In genomic region chr12:108251825-108252542, GRCm38 (mm10) we compare ENCODE assay signal across 16 mouse cellular contexts. TPM values are rescaled to one million over a fixed set of nuclear protein-coding genes. Genes with fewer than 3 reads are reported as not detected.
DNase-seq lines count a peak whose midpoint lies in the region; ATAC-seq and TF ChIP-seq lines count a peak whose summit lies in the region.
"Had no signal": no experiment of that assay in that cellular context is flagged by ENCODE, and none has a peak within 500 bp of the region (broad histone marks: within the 10 kb centered on the region; RNA-seq: fewer than 3 reads in every experiment).

No protein-coding gene starts in this region.

- no peak for ATAC-seq in heart, postnatal 0 days (ENCODE audit: insufficient read depth, low read depth)
- ATAC-seq in midbrain, embryonic 16.5 days, result no peak
- ATAC-seq in intestine, embryonic 16.5 days, result peak; percentile 86
- peak; percentile 81 for ATAC-seq in stomach, postnatal 0 days (ENCODE audit: low FRiP score, low TSS enrichment)
- ATAC-seq: forebrain, embryonic 14.5 days; Patski had no signal

- no peak overlapping the region for H3K4me3 ChIP-seq in heart, postnatal 0 days (ENCODE audit: low read depth, low read length)
- H3K4me3 ChIP-seq in midbrain, embryonic 10.5 days, result no peak overlapping the region
- no peak overlapping the region for H3K4me3 ChIP-seq in midbrain, embryonic 16.5 days (ENCODE audit: low read depth, low read length)
- H3K4me3 ChIP-seq in intestine, embryonic 16.5 days (ENCODE audit: low read length), result no peak overlapping the region
- H3K4me3 ChIP-seq in stomach, postnatal 0 days (ENCODE audit: low read depth, low read length), result no peak overlapping the region
- H3K4me3 ChIP-seq: embryonic facial prominence, embryonic 12.5 days; megakaryocyte, embryonic 14.5 days; myocyte had no signal

- no peak for TF ChIP-seq CTCF in heart, postnatal 0 days (IDR thresholded peaks at IDR 0.05; ENCODE audit: low read depth)
- no peak for TF ChIP-seq CTCF in stomach, postnatal 0 days (IDR thresholded peaks at IDR 0.05; ENCODE audit: low read depth)

- H3K36me3 ChIP-seq in heart, postnatal 0 days (replicated peaks; ENCODE audit: control insufficient read depth, insufficient read depth, low read length), result no peaks in the 10 kb centered on the region
- peaks cover 15% of the 10 kb centered on the region; the same call in 1 of the 2 replicates for H3K36me3 ChIP-seq in midbrain, embryonic 10.5 days
- no peaks in the 10 kb centered on the region for H3K36me3 ChIP-seq in midbrain, embryonic 16.5 days (ENCODE audit: control insufficient read depth, insufficient read depth, low read length)
- H3K36me3 ChIP-seq in intestine, embryonic 16.5 days (ENCODE audit: control insufficient read depth, insufficient read depth, low read length), result no peaks in the 10 kb centered on the region
- H3K36me3 ChIP-seq in stomach, postnatal 0 days (ENCODE audit: control insufficient read depth, insufficient read depth, low read length), result no peaks in the 10 kb centered on the region
- H3K36me3 ChIP-seq: embryonic facial prominence, embryonic 12.5 days had no signal

- 56% methylated on average over 15 of the region's 15 CpGs for WGBS in heart, postnatal 0 days
- 88% methylated on average over 15 of the region's 15 CpGs for WGBS in midbrain, embryonic 10.5 days
- WGBS in midbrain, embryonic 16.5 days, result 78% methylated on average over 15 of the region's 15 CpGs
- WGBS in intestine, embryonic 16.5 days, result 60% methylated on average over 15 of the region's 15 CpGs
- 52% methylated on average over 15 of the region's 15 CpGs for WGBS in stomach, postnatal 0 days

- H3K9ac ChIP-seq in heart, postnatal 0 days (replicated peaks; ENCODE audit: low read depth, low read length), result peak overlapping the region; percentile 39
- no peak overlapping the region for H3K9ac ChIP-seq in midbrain, embryonic 16.5 days (ENCODE audit: low read depth, low read length)
- H3K9ac ChIP-seq in intestine, embryonic 16.5 days (ENCODE audit: low read depth, low read length), result peak overlapping the region; percentile 60
- no peak overlapping the region for H3K9ac ChIP-seq in stomach, postnatal 0 days (ENCODE audit: low read length)
- H3K9ac ChIP-seq: embryonic facial prominence, embryonic 12.5 days; lung, embryonic 14.5 days had no signal

- no peaks in the 10 kb centered on the region for H3K9me3 ChIP-seq in heart, postnatal 0 days (replicated peaks; ENCODE audit: control insufficient read depth, low read length)
- no peaks in the 10 kb centered on the region for H3K9me3 ChIP-seq in midbrain, embryonic 10.5 days (replicated peaks)
- H3K9me3 ChIP-seq in midbrain, embryonic 16.5 days (replicated peaks; ENCODE audit: control insufficient read depth, low read length, poor library complexity, severe bottlenecking), result no peaks in the 10 kb centered on the region
- no peaks in the 10 kb centered on the region for H3K9me3 ChIP-seq in intestine, embryonic 16.5 days (ENCODE audit: control insufficient read depth, low read length)
- H3K9me3 ChIP-seq in stomach, postnatal 0 days (ENCODE audit: control insufficient read depth, low read length), result no peaks in the 10 kb centered on the region
- H3K9me3 ChIP-seq: embryonic facial prominence, embryonic 12.5 days; megakaryocyte, embryonic 14.5 days had no signal

- no peak for TF ChIP-seq EP300 in heart, postnatal 0 days (IDR thresholded peaks at IDR 0.05; ENCODE audit: low read depth)
- TF ChIP-seq EP300 in stomach, postnatal 0 days (optimal IDR thresholded peaks at IDR 0.05), result no peak

- H3K27ac ChIP-seq in heart, postnatal 0 days (ENCODE audit: low read depth), result peak overlapping the region; percentile 62; the same call in 1 of the 2 replicates
- peak overlapping the region; percentile 47 for H3K27ac ChIP-seq in midbrain, embryonic 10.5 days (replicated peaks)
- no peak overlapping the region for H3K27ac ChIP-seq in midbrain, embryonic 16.5 days (ENCODE audit: low read length)
- peak overlapping the region; percentile 98 for H3K27ac ChIP-seq in intestine, embryonic 16.5 days (ENCODE audit: low read length)
- H3K27ac ChIP-seq in stomach, postnatal 0 days (replicated peaks), result peak overlapping the region; percentile 89
- H3K27ac ChIP-seq: embryonic facial prominence, embryonic 12.5 days had no signal

- H3K4me2 ChIP-seq in heart, postnatal 0 days (ENCODE audit: low read depth, low read length), result no peak overlapping the region
- H3K4me2 ChIP-seq in midbrain, embryonic 16.5 days (ENCODE audit: low read length), result no peak overlapping the region
- H3K4me2 ChIP-seq in intestine, embryonic 16.5 days (ENCODE audit: low read depth, low read length), result peak overlapping the region; percentile 42
- 0 out of 2 replicates have a peak overlapping the region, but pooled peaks have one; percentile 8 for H3K4me2 ChIP-seq in stomach, postnatal 0 days (replicated peaks; ENCODE audit: low read depth)
- H3K4me2 ChIP-seq: embryonic facial prominence, embryonic 12.5 days; lung, embryonic 14.5 days had no signal

- H3K27me3 ChIP-seq in heart, postnatal 0 days (ENCODE audit: control insufficient read depth, insufficient read depth, low read length), result no peaks in the 10 kb centered on the region
- no peaks in the 10 kb centered on the region for H3K27me3 ChIP-seq in midbrain, embryonic 10.5 days (ENCODE audit: low read depth, poor library complexity, severe bottlenecking)
- no peaks in the 10 kb centered on the region for H3K27me3 ChIP-seq in midbrain, embryonic 16.5 days (ENCODE audit: control insufficient read depth, insufficient read depth, low read depth, low read length)
- no peaks in the 10 kb centered on the region for H3K27me3 ChIP-seq in intestine, embryonic 16.5 days (replicated peaks; ENCODE audit: control insufficient read depth, insufficient read depth, low read length)
- H3K27me3 ChIP-seq in stomach, postnatal 0 days (ENCODE audit: control insufficient read depth, insufficient read depth, low read length), result no peaks in the 10 kb centered on the region
- H3K27me3 ChIP-seq: CH12.LX; embryonic facial prominence, embryonic 12.5 days; Patski had no signal

- DNase-seq in heart, postnatal 0 days (ENCODE audit: low spot score), result no peak
- DNase-seq in heart, postnatal 4 days, result no peak
- DNase-seq in midbrain, embryonic 10.5 days (ENCODE audit: low spot score), result no peak
- no peak for DNase-seq in stomach, postnatal 0 days (ENCODE audit: low spot score)
- no peak for DNase-seq in layer of hippocampus, adult 18-20 months (ENCODE audit: low spot score in 2 of 2)
- DNase-seq: cerebellum, postnatal 25 days; gastrocnemius, postnatal 10 days; lung, embryonic 14.5 days had no signal

- peaks cover 69% of the 10 kb centered on the region for H3K4me1 ChIP-seq in heart, postnatal 0 days (ENCODE audit: control insufficient read depth, insufficient read depth)
- peaks cover 90% of the 10 kb centered on the region for H3K4me1 ChIP-seq in midbrain, embryonic 10.5 days
- peaks cover 34% of the 10 kb centered on the region for H3K4me1 ChIP-seq in midbrain, embryonic 16.5 days (ENCODE audit: control insufficient read depth, insufficient read depth, low read length)
- peaks cover 74% of the 10 kb centered on the region for H3K4me1 ChIP-seq in intestine, embryonic 16.5 days (ENCODE audit: control insufficient read depth, insufficient read depth, low read length)
- peaks cover 7% of the 10 kb centered on the region for H3K4me1 ChIP-seq in stomach, postnatal 0 days (replicated peaks; ENCODE audit: control insufficient read depth, insufficient read depth)
- H3K4me1 ChIP-seq: megakaryocyte, embryonic 14.5 days had no signal

RNA-seq across cellular contexts. Expression of gene Ccdc85c, which starts 23.2 kb away (rescaled TPM):
- 44.7 and 56.2 TPM in 2 replicates for total RNA-seq in heart, postnatal 0 days (2014; rRNA removed; ENCODE audit: low replicate concordance)
- polyA plus RNA-seq in heart, postnatal 0 days (2015; fragmentation: Nextera tagmentation; extraction: Ambion mirVana), result 6.9 and 7.8 TPM in 2 replicates
- total RNA-seq in heart, postnatal 4 days (2021), result 10 to 100 TPM; 35.2 to 37.2 TPM
- 12.1 and 15.5 TPM in 2 replicates for polyA plus RNA-seq in midbrain, embryonic 10.5 days (2016; fragmentation: Nextera tagmentation; extraction: Ambion mirVana)
- polyA plus RNA-seq in midbrain, embryonic 16.5 days (2015; fragmentation: Nextera tagmentation; extraction: Ambion mirVana), result 13.2 and 13.5 TPM in 2 replicates
- polyA plus RNA-seq in intestine, embryonic 16.5 days (2015; fragmentation: Nextera tagmentation; extraction: Ambion mirVana), result 4.8 and 7.1 TPM in 2 replicates
- 6.7 and 7.0 TPM in 2 replicates for polyA plus RNA-seq in stomach, postnatal 0 days (2015; fragmentation: Nextera tagmentation; extraction: Ambion mirVana)
- total RNA-seq in layer of hippocampus, adult 18-20 months (2021), result 10 to 100 TPM; 66.1 to 72.5 TPM

RNA-seq across cellular contexts. Expression of gene Hhipl1, which starts 54.1 kb away (rescaled TPM):
- total RNA-seq in heart, postnatal 0 days (2014; rRNA removed; ENCODE audit: low replicate concordance), result 0.70 and 5.0 TPM in 2 replicates
- 0.58 and 0.61 TPM in 2 replicates for polyA plus RNA-seq in heart, postnatal 0 days (2015; fragmentation: Nextera tagmentation; extraction: Ambion mirVana)
- total RNA-seq in heart, postnatal 4 days (2021), result 1 to 10 TPM; 2.5 to 2.8 TPM
- polyA plus RNA-seq in midbrain, embryonic 10.5 days (2016; fragmentation: Nextera tagmentation; extraction: Ambion mirVana), result 3.7 and 5.1 TPM in 2 replicates
- polyA plus RNA-seq in midbrain, embryonic 16.5 days (2015; fragmentation: Nextera tagmentation; extraction: Ambion mirVana), result 2.7 and 2.9 TPM in 2 replicates
- polyA plus RNA-seq in intestine, embryonic 16.5 days (2015; fragmentation: Nextera tagmentation; extraction: Ambion mirVana), result 0.43 and 0.53 TPM in 2 replicates
- 0.23 and 0.24 TPM in 2 replicates for polyA plus RNA-seq in stomach, postnatal 0 days (2015; fragmentation: Nextera tagmentation; extraction: Ambion mirVana)
- total RNA-seq in layer of hippocampus, adult 18-20 months (2021), result 1 to 10 TPM; 6.1 to 6.4 TPM
- total RNA-seq: CH12.LX had no signal

Comparison
In these comparisons a context has a peak if more than half of its experiments do, and no peak if none do; other contexts are left out.
1. ATAC-seq: peak in intestine, embryonic 16.5 days (single experiment) and stomach, postnatal 0 days (single experiment); none in heart, postnatal 0 days (single experiment) and midbrain, embryonic 16.5 days (single experiment).
2. H3K4me2 ChIP-seq: peak in intestine, embryonic 16.5 days (single experiment) and stomach, postnatal 0 days (single experiment); none in heart, postnatal 0 days (single experiment) and midbrain, embryonic 16.5 days (single experiment).
3. H3K9ac ChIP-seq: peak in heart, postnatal 0 days (single experiment) and intestine, embryonic 16.5 days (single experiment); none in midbrain, embryonic 16.5 days (single experiment) and stomach, postnatal 0 days (single experiment).